Mouse (Mus musculus): ENCODE results near the gene Dysf. TPM values are rescaled to one million over a fixed set of nuclear protein-coding genes. Genes with fewer than 3 reads are reported as not detected.
A peak's percentile ranks its signal among the peaks of the same experiment; 100 is the strongest.

Gene Dysf
- total and polyA plus RNA-seq, 3 experiments, result not detected

DNA sequence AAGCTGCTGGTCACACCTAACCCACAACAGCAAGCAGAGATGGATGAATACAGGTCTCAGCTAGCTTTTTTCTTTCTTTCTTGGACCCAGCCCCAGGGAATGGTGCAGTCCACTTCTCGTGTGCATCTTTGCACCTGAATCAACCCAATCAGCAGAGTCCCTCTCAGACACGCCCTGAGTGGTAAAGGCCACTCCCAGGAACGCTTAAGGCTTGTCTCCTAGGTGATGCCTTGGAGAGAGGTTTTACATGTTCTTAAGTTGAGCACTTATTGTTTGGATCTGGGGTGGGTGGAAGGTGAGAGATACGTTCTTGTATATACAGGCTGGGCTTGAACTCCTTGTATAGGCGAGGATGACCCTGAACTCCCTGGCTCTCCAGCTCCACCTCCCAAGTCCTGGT is 54.2 kb downstream of the Dysf start:
- peak; percentile 10 for DNase-seq (ENCODE audit: low read depth, low spot score)
- H3K27me3 ChIP-seq (ENCODE audit: control insufficient read depth in 1 of 2, insufficient read depth in 2 of 2, low read length in 2 of 2), result peaks cover 2% of the 10 kb centered on the region in 2 experiments; a peak in 2 of 4 replicates
- no peaks in the 10 kb centered on the region for H3K79me2 ChIP-seq (ENCODE audit: control insufficient read depth, insufficient read depth, low read length, poor library complexity)
- no peak overlapping the region for H3K9ac ChIP-seq (ENCODE audit: control insufficient read depth, low read depth, low read length, poor library complexity, severe bottlenecking)
- no peaks in the 10 kb centered on the region for H3K9me3 ChIP-seq (replicated peaks; ENCODE audit: insufficient read depth, low read length)
- no peak overlapping the region for H3K27ac ChIP-seq (ENCODE audit: control insufficient read depth, low read depth, low read length)
- TF ChIP-seq GABPA (IDR thresholded peaks at IDR 0.05; ENCODE audit: low read depth, low read length) (no peak), ZC3H11A (IDR thresholded peaks at IDR 0.05; ENCODE audit: low read depth, low read length) (no peak), NELFE (IDR thresholded peaks at IDR 0.05; ENCODE audit: low read depth, low read length) (no peak), RCOR1 (IDR thresholded peaks at IDR 0.05; ENCODE audit: low read depth, low read length) (no peak), ZMIZ1 (IDR thresholded peaks at IDR 0.05; ENCODE audit: low read depth, low read length) (no peak), TBP (IDR thresholded peaks at IDR 0.05; ENCODE audit: low read depth, low read length) (no peak), JUND (IDR thresholded peaks at IDR 0.05; ENCODE audit: low read depth, low read length) (no peak), RAD21 (IDR thresholded peaks at IDR 0.05; ENCODE audit: low read depth, low read length) (no peak), TCF12 (IDR thresholded peaks at IDR 0.05; ENCODE audit: low read depth, low read length) (no peak), E2F4 (IDR thresholded peaks at IDR 0.05; ENCODE audit: borderline replicate concordance, low read depth, low read length) (no peak)
- H3K4me1 ChIP-seq (ENCODE audit: control insufficient read depth in 1 of 2, insufficient read depth in 2 of 2, low read length in 2 of 2), result no peaks in the 10 kb centered on the region
- no peaks in the 10 kb centered on the region for H3K36me3 ChIP-seq (ENCODE audit: control insufficient read depth in 1 of 2, insufficient read depth in 2 of 2, low read length in 2 of 2)
- H3K4me3 ChIP-seq (ENCODE audit: control insufficient read depth in 1 of 2, insufficient read depth in 1 of 2, low read depth in 2 of 2, low read length in 2 of 2), result no peak overlapping the region

DNA sequence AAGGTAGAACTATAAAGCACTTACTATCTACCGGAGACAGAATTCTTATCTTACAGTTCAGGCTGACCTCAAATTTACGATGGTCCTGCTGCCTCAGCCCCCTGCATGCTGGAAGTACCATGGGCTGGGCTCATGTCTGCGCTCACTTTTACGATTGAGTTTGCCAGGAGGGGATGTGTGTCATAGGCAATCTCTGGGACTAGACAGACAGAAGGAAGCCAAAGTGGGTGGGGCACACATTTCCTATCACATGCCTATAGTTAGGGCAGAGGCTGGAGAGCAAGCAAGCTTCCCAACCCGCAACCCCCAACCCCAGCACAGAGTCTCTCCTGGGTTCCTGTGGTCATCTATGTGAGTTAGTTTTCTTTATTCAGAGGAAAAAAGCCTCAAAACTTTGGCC is 59.8 kb downstream of the Dysf start:
- DNase-seq (ENCODE audit: low read depth, low spot score), result no peak
- no peaks in the 10 kb centered on the region for H3K9me3 ChIP-seq (replicated peaks; ENCODE audit: insufficient read depth, low read length)
- H3K27me3 ChIP-seq (ENCODE audit: control insufficient read depth in 1 of 2, insufficient read depth in 2 of 2, low read length in 2 of 2), result peaks cover 2 to 3% of the 10 kb centered on the region in 2 experiments; a peak in 2 of 4 replicates
- H3K4me3 ChIP-seq (ENCODE audit: control insufficient read depth in 1 of 2, insufficient read depth in 1 of 2, low read depth in 2 of 2, low read length in 2 of 2), result no peak overlapping the region
- no peaks in the 10 kb centered on the region for H3K79me2 ChIP-seq (ENCODE audit: control insufficient read depth, insufficient read depth, low read length, poor library complexity)
- no peaks in the 10 kb centered on the region for H3K36me3 ChIP-seq (ENCODE audit: control insufficient read depth in 1 of 2, insufficient read depth in 2 of 2, low read length in 2 of 2)
- no peaks in the 10 kb centered on the region for H3K4me1 ChIP-seq (ENCODE audit: control insufficient read depth in 1 of 2, insufficient read depth in 2 of 2, low read length in 2 of 2)
- TF ChIP-seq HCFC1 (IDR thresholded peaks at IDR 0.05; ENCODE audit: low read depth, low read length), result no peak
- TF ChIP-seq RCOR1 (IDR thresholded peaks at IDR 0.05; ENCODE audit: low read depth, low read length), result no peak
- no peak for TF ChIP-seq MXI1 (IDR thresholded peaks at IDR 0.05; ENCODE audit: low read depth, low read length)
- TF ChIP-seq POLR2AphosphoS5 (IDR thresholded peaks at IDR 0.05; ENCODE audit: borderline replicate concordance, low read depth, low read length), result no peak
- H3K27ac ChIP-seq (ENCODE audit: control insufficient read depth, low read depth, low read length), result no peak overlapping the region
- no peak overlapping the region for H3K9ac ChIP-seq (ENCODE audit: control insufficient read depth, low read depth, low read length, poor library complexity, severe bottlenecking)

DNA sequence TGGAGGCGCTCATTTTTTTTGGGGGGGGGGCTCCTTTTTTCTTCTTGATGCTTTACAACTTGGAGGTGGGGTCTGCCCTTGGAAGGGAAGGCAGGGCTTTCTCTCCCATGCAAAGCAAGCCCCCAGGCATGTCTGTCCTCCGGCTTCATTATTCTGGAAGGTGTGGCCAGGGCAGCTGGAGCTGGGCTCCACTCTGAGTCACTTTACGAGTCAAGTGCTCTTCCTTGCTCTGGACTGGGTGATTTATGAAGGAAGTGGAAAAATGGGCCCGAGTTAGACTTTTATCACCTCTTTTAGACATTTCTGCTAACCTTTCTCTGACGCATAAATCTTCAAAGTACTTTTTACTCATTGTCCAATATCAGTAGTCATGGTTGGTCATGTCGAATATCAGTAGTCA is 61.9 kb downstream of the Dysf start:
- Histone ChIP-seq H3K4me3 (ENCODE audit: control insufficient read depth in 1 of 2, insufficient read depth in 1 of 2, low read depth in 2 of 2, low read length in 2 of 2) (no peak overlapping the region), H3K27ac (ENCODE audit: control insufficient read depth, low read depth, low read length) (no peak overlapping the region), H3K79me2 (ENCODE audit: control insufficient read depth, insufficient read depth, low read length, poor library complexity) (no peaks in the 10 kb centered on the region), H3K4me1 (ENCODE audit: control insufficient read depth in 1 of 2, insufficient read depth in 2 of 2, low read length in 2 of 2) (no peaks in the 10 kb centered on the region), H3K9me3 (replicated peaks; ENCODE audit: insufficient read depth, low read length) (no peaks in the 10 kb centered on the region), H3K9ac (ENCODE audit: control insufficient read depth, low read depth, low read length, poor library complexity, severe bottlenecking) (no peak overlapping the region), H3K36me3 (ENCODE audit: control insufficient read depth in 1 of 2, insufficient read depth in 2 of 2, low read length in 2 of 2) (no peaks in the 10 kb centered on the region), H3K27me3 (ENCODE audit: control insufficient read depth in 1 of 2, insufficient read depth in 2 of 2, low read length in 2 of 2) (peaks cover 0 to 3% of the 10 kb centered on the region in 2 experiments; a peak in 2 of 4 replicates)
- no peak for TF ChIP-seq GABPA (IDR thresholded peaks at IDR 0.05; ENCODE audit: low read depth, low read length)
- no peak for TF ChIP-seq RCOR1 (IDR thresholded peaks at IDR 0.05; ENCODE audit: low read depth, low read length)
- no peak for TF ChIP-seq CHD2 (IDR thresholded peaks at IDR 0.05; ENCODE audit: low read length)
- TF ChIP-seq MAFK (IDR thresholded peaks at IDR 0.05; ENCODE audit: borderline replicate concordance, low read depth, low read length), result no peak
- no peak for TF ChIP-seq GATA1 (IDR thresholded peaks at IDR 0.05; ENCODE audit: low read depth, low read length)
- no peak for TF ChIP-seq ZNF384 (IDR thresholded peaks at IDR 0.05; ENCODE audit: low read depth, low read length)
- no peak for TF ChIP-seq ZMIZ1 (IDR thresholded peaks at IDR 0.05; ENCODE audit: low read depth, low read length)
- TF ChIP-seq EP300 (IDR thresholded peaks at IDR 0.05; ENCODE audit: low read depth in 1 of 2, low read length in 2 of 2), result no peak
- TF ChIP-seq MAX (IDR thresholded peaks at IDR 0.05; ENCODE audit: low read length), result no peak
- no peak for TF ChIP-seq ELF1 (IDR thresholded peaks at IDR 0.05; ENCODE audit: low read depth, low read length)
- no peak for TF ChIP-seq MAZ (IDR thresholded peaks at IDR 0.05; ENCODE audit: low read depth, low read length)
- no peak for TF ChIP-seq UBTF (IDR thresholded peaks at IDR 0.05; ENCODE audit: borderline replicate concordance, insufficient read depth, low read depth, low read length)
- no peak for DNase-seq (ENCODE audit: low read depth, low spot score)
